Mouse (Mus musculus) right cerebral cortex, adult 18-20 months (tissue): ENCODE data around the gene Tesmin.

ENCODE experiments used
- DNase-seq: peaks from one replicate; pipeline ENCODE4 v3.0.0; 2022; ENCODE audit warnings: mixed read lengths

The Tesmin gene

DNA sequence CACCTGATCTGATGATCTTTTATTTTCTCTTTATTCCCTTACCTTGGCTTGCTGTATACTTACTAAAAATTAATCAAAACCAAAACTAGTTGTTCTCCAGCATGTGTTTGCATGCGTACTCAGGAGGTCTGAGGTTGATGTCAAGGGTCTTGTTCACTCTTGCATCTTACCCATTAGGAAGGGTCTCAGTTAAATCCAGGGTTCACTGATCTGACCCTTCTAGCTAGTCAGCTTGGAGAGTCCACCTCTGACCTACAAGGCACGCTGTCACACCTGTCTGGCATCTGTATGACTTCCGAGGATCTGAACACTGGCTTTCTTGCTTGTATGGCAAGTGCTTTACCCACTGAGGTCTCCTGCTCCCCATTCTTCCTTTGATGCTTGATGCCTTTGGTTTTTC is 62.1 kb downstream of the Tesmin start:
- no peak for DNase-seq

DNA sequence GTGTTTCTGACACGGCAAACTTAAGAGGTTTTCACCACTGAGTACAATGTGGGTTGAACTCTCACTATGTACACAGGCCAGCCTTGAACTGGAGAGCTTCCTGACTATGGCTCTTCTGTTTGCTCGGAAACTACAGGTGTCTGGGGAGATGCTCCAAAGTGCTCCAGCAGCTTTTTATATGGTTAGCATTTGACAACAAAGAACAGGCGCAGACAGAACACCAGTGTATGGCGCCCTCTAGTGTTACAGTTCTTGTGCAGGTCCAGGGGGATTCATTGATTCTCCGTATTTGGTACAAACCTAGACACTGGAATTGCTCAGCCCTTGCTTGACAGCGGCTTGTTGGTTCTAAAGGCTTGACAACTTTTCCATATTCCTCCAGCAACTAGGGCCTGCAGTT is 62.5 kb downstream of the Tesmin start:
- peak; percentile 74 for DNase-seq

DNA sequence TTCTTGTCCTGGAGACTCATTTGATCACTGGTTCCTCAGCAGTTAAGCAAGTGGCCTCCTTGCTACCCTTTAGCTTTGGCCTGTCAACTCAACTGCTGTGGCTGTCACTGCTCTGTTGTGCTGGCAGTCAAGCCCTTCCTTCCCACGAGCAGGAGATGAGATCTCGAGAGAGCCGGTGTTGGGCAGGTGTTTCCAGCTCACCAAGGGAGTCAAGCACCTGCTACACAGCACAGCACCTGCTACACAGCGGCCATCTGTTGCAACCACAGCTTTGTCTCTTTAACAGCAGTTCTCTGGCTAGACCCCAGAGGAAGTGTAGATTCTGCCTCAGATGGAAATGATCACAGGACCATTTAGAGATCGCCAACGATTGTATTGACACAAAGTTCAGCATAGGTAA is 63.0 kb downstream of the Tesmin start:
- no peak for DNase-seq
